Mouse (Mus musculus) neural tube, embryonic 13.5 days (tissue): ENCODE results near the gene Pi4k2a. TPM values are rescaled to one million over a fixed set of nuclear protein-coding genes. Genes with fewer than 3 reads are reported as not detected.
A peak's percentile ranks its signal among the peaks of the same experiment; 100 is the strongest.

Experiments used
- ATAC-seq: fragments of 200-750 bp; cut with Nextera tagmentation; 2 replicates; pipeline ENCODE4 v1.8.0; 2017; ENCODE audit warnings: low read depth, mild to moderate bottlenecking, moderate TSS enrichment, moderate library complexity
- H3K27ac ChIP-seq: fragments of 300-500 bp; sonication (generic); replicated peaks from 2 replicates; pipeline ENCODE4 v1.5.1; 2015; ENCODE audit warnings: moderate library complexity, mild to moderate bottlenecking, inconsistent platforms
- H3K27me3 ChIP-seq: fragments of 300-500 bp; sonication (generic); 2 replicates; pipeline ENCODE4 v1.6.1; 2015; ENCODE audit warnings: mild to moderate bottlenecking, inconsistent platforms
- H3K36me3 ChIP-seq: fragments of 300-500 bp; sonication (generic); 2 replicates; pipeline ENCODE4 v1.6.1; 2015; ENCODE audit warnings: mild to moderate bottlenecking, inconsistent platforms
- H3K4me1 ChIP-seq: fragments of 300-500 bp; sonication (generic); replicated peaks from 2 replicates; pipeline ENCODE4 v1.6.1; 2015; ENCODE audit warnings: inconsistent platforms
- H3K4me2 ChIP-seq: fragments of 300-500 bp; sonication (generic); 2 replicates; pipeline ENCODE4 v1.6.1; 2015; ENCODE audit warnings: inconsistent platforms, mild to moderate bottlenecking, moderate library complexity
- H3K4me3 ChIP-seq: fragments of 300-500 bp; sonication (generic); 2 replicates; pipeline ENCODE4 v1.5.1; 2015; ENCODE audit warnings: mild to moderate bottlenecking, inconsistent platforms
- H3K9ac ChIP-seq: fragments of 300-500 bp; sonication (generic); 2 replicates; pipeline ENCODE4 v1.6.1; 2015; ENCODE audit warnings: moderate library complexity, mild to moderate bottlenecking, inconsistent platforms
- H3K9me3 ChIP-seq: fragments of 300-500 bp; sonication (generic); 2 replicates; pipeline ENCODE4 v1.6.1; 2016; ENCODE audit warnings: inconsistent platforms
- WGBS: fragments of 180-500 bp; shearing (Covaris S2); methylation state at CpG from one replicate; pipeline ENCODE4 v1.1.7; 2015; 5-methylcytosine and 5-hydroxymethylcytosine counted together
- polyA plus RNA-seq: library from polyadenylated mRNA; unstranded; fragments of >200 nt; fragmentation: Nextera tagmentation; extraction: Ambion mirVana; gene quantifications from 2 replicates; pipeline ENCODE4 v1.2.1, GENCODE M21; 2015

Gene Pi4k2a
- polyA plus RNA-seq, 1 experiment from 2014 or later, result 34.0 TPM

DNA sequence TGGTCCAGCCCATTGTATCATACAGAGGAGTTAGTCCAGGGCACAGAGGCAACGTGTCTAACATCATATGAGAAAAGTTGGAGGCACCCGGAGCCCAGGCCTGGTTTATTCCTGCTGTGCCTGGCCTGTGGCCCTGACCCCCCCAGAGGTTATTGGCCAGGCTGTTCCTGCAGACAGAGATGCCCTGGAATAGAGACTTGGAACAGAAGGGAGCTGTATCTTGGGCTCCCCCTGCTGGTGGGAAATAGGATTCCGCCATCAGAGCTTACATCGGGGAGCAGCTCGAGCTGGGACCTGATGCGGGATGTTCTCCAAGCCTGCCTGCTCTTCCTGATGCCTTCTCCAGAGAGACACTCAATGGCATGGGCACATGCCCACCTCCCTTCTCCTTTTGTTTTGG is 61.7 kb downstream of the Pi4k2a start:
- H3K4me2 ChIP-seq, result no peak overlapping the region
- H3K36me3 ChIP-seq, result no peaks in the 10 kb centered on the region
- H3K4me1 ChIP-seq, result peaks cover 42% of the 10 kb centered on the region
- H3K4me3 ChIP-seq, result no peak overlapping the region
- ATAC-seq, result no peak
- no peaks in the 10 kb centered on the region for H3K9me3 ChIP-seq
- H3K9ac ChIP-seq, result no peak overlapping the region
- peaks cover 21% of the 10 kb centered on the region for H3K27me3 ChIP-seq
- 7% methylated on average over 6 of the region's 6 CpGs for WGBS
- no peak overlapping the region for H3K27ac ChIP-seq

GRCm38 (mm10) chr19:42157493-42158237 is 67.4 kb downstream of the Pi4k2a start:
- H3K27me3 ChIP-seq, result no peaks in the 10 kb centered on the region
- H3K9me3 ChIP-seq, result no peaks in the 10 kb centered on the region
- no peak overlapping the region for H3K4me2 ChIP-seq
- WGBS, result 73% methylated on average over 12 of the region's 12 CpGs
- 0 out of 2 replicates have a peak overlapping the region, but pooled peaks have one; percentile 54 for H3K27ac ChIP-seq
- no peaks in the 10 kb centered on the region for H3K36me3 ChIP-seq
- no peak overlapping the region for H3K4me3 ChIP-seq
- ATAC-seq, result no peak
- H3K4me1 ChIP-seq, result no peaks in the 10 kb centered on the region
- no peak overlapping the region for H3K9ac ChIP-seq

DNA sequence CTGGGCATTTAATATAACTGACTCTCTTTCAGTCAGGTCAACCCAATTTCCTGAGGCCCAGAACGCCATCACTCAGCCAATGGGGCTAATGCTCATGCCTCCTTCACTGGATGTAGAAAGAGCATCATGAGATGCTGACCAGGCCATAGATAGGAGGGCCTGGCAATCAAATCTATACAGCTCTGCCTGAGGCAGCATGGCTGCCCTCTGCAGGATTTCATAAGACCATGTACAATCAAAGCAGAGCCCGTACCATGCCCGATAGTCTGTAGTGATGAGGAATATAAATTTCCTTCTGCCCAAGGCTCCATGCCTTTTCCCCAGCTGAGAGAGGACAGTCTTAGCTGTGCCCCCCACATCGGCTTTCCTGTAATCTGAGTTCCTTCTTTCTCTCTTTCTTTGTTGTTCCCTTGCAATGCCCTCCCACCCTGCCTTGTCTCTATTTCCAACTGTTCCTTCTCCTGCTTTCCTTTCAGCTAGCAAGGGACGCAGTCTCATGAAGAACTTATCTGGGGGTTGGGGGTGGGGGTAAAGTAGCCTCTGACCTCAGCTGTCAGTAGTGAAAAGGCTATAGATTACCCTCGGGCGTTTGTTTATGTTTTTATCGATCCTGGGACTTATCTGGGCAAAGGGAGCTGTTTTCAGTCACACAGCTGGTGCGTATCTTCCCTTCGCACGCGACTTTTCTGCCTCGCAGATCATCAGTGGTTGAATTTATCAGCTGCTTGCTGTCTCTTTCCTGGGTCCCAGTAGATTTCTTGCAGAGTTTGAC is 68.2 kb downstream of the Pi4k2a start:
- Histone ChIP-seq H3K27ac (0 out of 2 replicates have a peak overlapping the region, but pooled peaks have one; percentile 54), H3K4me1 (no peaks in the 10 kb centered on the region), H3K9ac (no peak overlapping the region), H3K9me3 (no peaks in the 10 kb centered on the region), H3K4me2 (no peak overlapping the region), H3K36me3 (no peaks in the 10 kb centered on the region), H3K27me3 (no peaks in the 10 kb centered on the region), H3K4me3 (no peak overlapping the region)
- 70% methylated on average over 13 of the region's 13 CpGs for WGBS
- ATAC-seq, result no peak

DNA sequence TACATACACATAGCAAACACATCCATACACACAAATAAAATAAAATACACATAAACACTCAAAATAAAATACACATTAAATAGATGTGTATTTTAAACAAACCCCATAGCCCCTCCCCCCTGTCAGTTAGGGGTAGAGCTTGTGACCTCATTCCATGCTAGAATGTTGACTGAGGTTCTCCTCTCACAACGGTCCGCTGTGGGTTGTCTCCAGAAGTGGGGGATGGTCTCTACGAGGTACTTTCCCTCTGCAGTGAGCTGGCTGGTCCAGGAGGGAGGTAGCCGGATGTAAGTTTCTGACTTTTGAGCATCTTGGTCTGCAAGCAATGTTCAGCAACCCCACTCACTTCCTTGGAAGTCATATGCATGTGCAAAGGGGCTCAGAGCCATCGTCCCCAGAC is 73.5 kb downstream of the Pi4k2a start, which contains the start of gene Zfyve27:
Gene Zfyve27 (plus strand): TSS at position 188 of the 400 bp plus-strand sequence.
- Histone ChIP-seq H3K4me1 (peaks cover 27% of the 10 kb centered on the region), H3K4me3 (no peak within 1 kb of the TSS), H3K27ac (no peak within 1 kb of the TSS; the same call in 1 of the 2 replicates), H3K4me2 (no peak within 1 kb of the TSS), H3K27me3 (peaks cover 16% of the 10 kb centered on the region), H3K9me3 (no peaks in the 10 kb centered on the region), H3K9ac (no peak within 1 kb of the TSS), H3K36me3 (no peaks in the 10 kb centered on the region)
- 66% methylated on average over 5 of the region's 5 CpGs for WGBS
- ATAC-seq, result no peak

DNA sequence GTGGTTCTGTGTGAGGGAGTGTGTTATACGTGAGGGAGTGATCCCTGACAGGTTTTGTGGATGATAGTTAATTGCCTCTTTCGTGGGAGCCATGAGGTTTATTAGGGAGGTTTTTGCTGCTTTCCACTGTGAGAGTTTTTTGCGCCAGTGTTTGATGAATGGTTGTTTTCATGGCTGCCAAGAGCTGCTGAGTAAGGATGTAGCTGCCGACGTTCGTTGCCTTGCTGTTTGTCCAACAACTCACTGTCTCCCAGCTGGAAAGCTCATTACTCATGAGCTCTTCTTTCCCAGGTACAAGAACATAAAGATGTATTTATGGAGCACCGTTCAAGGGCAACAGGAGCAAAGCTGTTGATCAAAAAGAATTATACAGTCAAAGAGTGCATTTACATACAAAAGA is 73.9 kb downstream of the Pi4k2a start:
- ATAC-seq, result no peak
- Histone ChIP-seq H3K9ac (no peak overlapping the region), H3K27ac (no peak overlapping the region; the same call in 1 of the 2 replicates), H3K27me3 (peaks cover 20% of the 10 kb centered on the region), H3K36me3 (no peaks in the 10 kb centered on the region), H3K4me3 (no peak overlapping the region), H3K4me1 (peaks cover 29% of the 10 kb centered on the region), H3K9me3 (no peaks in the 10 kb centered on the region), H3K4me2 (no peak overlapping the region)
- WGBS, result 25% methylated on average over 7 of the region's 7 CpGs

DNA sequence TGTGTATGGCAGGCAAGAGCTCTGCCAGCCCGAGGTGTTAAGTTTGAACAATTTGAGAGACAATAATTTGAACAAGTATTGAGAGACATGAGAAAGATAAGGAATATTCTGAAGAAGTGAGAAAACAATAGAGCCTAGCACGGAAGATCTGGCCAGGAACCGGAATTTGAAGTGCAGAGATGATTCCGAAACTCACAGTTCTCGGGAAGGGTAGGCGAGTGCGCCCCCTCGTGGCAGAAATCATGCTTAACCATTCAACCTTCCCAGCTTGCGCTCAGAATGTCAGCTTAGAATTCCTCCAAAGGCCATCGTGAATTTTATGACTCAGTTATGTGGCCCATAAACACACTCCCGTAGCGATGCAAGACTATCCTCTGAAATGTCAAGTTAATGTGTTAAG is 75.9 kb downstream of the Pi4k2a start:
- H3K4me3 ChIP-seq, result no peak overlapping the region
- ATAC-seq, result no peak
- peak overlapping the region; percentile 44 for H3K4me2 ChIP-seq
- peak overlapping the region; percentile 41; the same call in 1 of the 2 replicates for H3K9ac ChIP-seq
- H3K27me3 ChIP-seq, result peaks cover 26% of the 10 kb centered on the region
- peaks cover 43% of the 10 kb centered on the region for H3K4me1 ChIP-seq
- 2% methylated on average over 12 of the region's 12 CpGs for WGBS
- H3K27ac ChIP-seq, result no peak overlapping the region
- no peaks in the 10 kb centered on the region for H3K36me3 ChIP-seq
- no peaks in the 10 kb centered on the region for H3K9me3 ChIP-seq

DNA sequence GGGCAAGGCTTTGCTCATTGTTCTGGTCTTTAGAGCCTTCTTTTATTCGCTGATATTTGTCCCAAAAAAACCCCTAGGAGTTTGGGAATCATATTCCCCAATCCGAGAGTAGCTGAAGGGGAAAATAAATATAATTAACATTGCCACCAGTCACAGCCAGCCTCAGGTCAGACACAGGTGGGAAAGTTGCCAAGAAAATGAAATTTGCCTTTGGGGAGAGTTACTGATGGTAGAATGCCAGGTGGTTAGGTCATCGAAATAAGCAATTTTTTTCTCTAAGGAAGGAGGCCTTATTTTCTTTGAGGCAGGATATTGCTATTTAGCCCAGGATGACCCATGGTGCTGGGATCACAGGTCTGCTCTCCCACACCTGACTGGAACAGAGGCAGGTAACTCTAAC is 76.5 kb downstream of the Pi4k2a start:
- Histone ChIP-seq H3K27ac (no peak overlapping the region), H3K4me3 (no peak overlapping the region), H3K4me2 (no peak overlapping the region), H3K36me3 (no peaks in the 10 kb centered on the region), H3K9ac (no peak overlapping the region), H3K27me3 (peaks cover 26% of the 10 kb centered on the region), H3K9me3 (no peaks in the 10 kb centered on the region), H3K4me1 (peaks cover 50% of the 10 kb centered on the region)
- no peak for ATAC-seq
- 41% methylated on average over 3 of the region's 3 CpGs for WGBS

DNA sequence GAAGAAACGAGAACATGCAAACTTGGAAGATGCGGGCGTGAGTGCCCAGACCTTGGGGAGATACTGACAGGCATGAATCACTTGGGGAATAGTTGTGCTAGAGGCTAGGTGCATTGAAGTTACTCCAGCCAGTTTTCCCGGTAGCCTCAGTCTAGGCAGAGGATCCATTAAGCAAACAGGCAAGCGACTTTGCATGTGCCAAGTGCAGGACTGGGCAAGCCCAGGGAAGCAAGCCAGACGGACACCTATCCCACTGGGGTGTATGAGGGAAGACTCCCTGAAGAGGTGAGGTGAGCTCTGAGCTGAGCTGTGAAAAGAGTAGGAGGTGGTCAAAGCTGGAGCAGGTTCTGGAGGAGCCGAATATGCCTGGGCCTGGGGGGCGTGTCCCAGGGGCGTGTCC is 77.2 kb downstream of the Pi4k2a start:
- Histone ChIP-seq H3K4me3 (no peak overlapping the region), H3K27ac (no peak overlapping the region), H3K9ac (no peak overlapping the region), H3K4me1 (peaks cover 57% of the 10 kb centered on the region), H3K36me3 (no peaks in the 10 kb centered on the region), H3K4me2 (no peak overlapping the region), H3K9me3 (no peaks in the 10 kb centered on the region), H3K27me3 (peaks cover 26% of the 10 kb centered on the region)
- 68% methylated on average over 9 of the region's 9 CpGs for WGBS
- no peak for ATAC-seq

- Histone ChIP-seq H3K9ac (peak overlapping the region; percentile 94), H3K27ac (peak overlapping the region; percentile 75), H3K27me3 (peaks cover 26% of the 10 kb centered on the region), H3K4me1 (peaks cover 54% of the 10 kb centered on the region), H3K4me2 (peak overlapping the region; percentile 93), H3K9me3 (no peaks in the 10 kb centered on the region), H3K4me3 (peak overlapping the region; percentile 93; the same call in 1 of the 2 replicates), H3K36me3 (no peaks in the 10 kb centered on the region)
- 65% methylated on average over 10 of the region's 10 CpGs for WGBS
- ATAC-seq, result peak; percentile 24; the same call in 1 of the 2 replicates
These were observed 79.2 kb downstream of the Pi4k2a start for GRCm38 (mm10) chr19:42169322-42169975.

DNA sequence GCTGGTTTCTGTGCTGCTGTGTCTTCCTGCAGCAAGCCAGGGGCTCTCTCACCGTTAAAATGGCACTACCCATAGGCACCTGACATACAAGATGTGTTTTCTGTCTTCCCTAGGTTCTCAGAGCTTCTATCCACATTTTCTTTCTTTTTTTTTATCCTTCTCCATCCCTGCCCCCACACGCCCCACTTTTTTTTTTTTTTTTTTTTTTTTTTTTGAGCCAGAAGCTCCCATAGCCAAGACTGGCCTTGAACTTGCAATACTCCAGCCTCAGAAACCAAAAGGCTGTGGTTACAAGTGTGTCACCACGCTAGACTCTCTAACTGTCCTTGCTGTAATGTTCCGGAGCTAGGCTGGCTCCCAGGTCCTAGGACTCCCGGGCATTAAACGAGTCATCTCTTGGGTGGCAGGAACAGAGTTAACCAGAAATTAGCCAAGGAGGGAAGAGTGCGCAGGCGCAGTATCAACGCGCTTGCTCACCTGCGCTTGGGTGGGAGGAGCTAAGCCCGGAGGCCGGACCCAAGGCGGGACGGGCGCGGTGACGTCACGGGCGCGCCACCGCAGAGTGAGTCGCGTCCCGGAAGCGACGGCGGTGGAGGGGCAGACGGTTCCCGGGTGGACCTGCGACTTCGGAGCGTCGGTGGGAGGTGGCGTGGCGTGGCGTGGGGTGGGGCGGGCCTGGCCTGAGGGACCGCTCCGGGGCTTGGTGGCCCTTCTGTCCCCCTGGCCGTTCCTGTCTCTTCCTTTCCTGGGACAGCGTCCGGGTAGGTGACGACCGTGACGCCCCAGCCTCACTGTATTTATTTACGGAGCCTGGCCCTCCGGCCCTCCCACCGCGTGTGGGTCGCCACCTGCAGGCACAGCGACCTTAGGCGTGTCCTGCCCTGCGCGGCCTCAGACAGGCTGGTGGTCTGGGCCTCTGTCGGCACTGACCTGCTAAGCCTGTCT is 80.0 kb downstream of the Pi4k2a start:
- Histone ChIP-seq H3K36me3 (no peaks in the 10 kb centered on the region), H3K4me3 (peak overlapping the region; percentile 93), H3K9ac (peak overlapping the region; percentile 94), H3K4me2 (peak overlapping the region; percentile 93), H3K9me3 (no peaks in the 10 kb centered on the region), H3K27me3 (peaks cover 26% of the 10 kb centered on the region), H3K27ac (peak overlapping the region; percentile 75), H3K4me1 (peaks cover 50% of the 10 kb centered on the region)
- WGBS, result 1% methylated on average over 56 of the region's 56 CpGs
- peak; percentile 90 for ATAC-seq
